Mouse (Mus musculus) midbrain, embryonic 11.5 days (tissue): ENCODE measurements at regions not wholly inside any gene's neighbourhood (a gene's known extent, or its start where the extent isn't known, plus 50 kb on each side); places are given as distances from the start of the nearest gene placed in this dataset.

Experiments used
- ATAC-seq: fragments of 200-750 bp; cut with Nextera tagmentation; 2 replicates; pipeline ENCODE4 v1.8.0; 2017; ENCODE audit warnings: moderate TSS enrichment, moderate library complexity; ENCODE audit not compliant: low FRiP score
- DNase-seq: peaks from one replicate; pipeline ENCODE4 v3.0.0; 2015; ENCODE audit warnings: low spot score; ENCODE audit errors: missing footprints
- H3K27ac ChIP-seq: fragments of 300-500 bp; sonication (generic); 2 replicates; pipeline ENCODE4 v1.5.1; 2014; ENCODE audit warnings: low read depth, low read length
- H3K27me3 ChIP-seq: fragments of 300-500 bp; sonication (generic); 2 replicates; pipeline ENCODE4 v1.6.1; 2014; ENCODE audit warnings: mild to moderate bottlenecking, low read length, moderate library complexity, mixed read lengths; ENCODE audit not compliant: control insufficient read depth, insufficient read depth
- H3K36me3 ChIP-seq: fragments of 300-500 bp; sonication (generic); 2 replicates; pipeline ENCODE4 v1.6.1; 2014; ENCODE audit warnings: mild to moderate bottlenecking, low read length, moderate library complexity, mixed read lengths; ENCODE audit not compliant: control insufficient read depth, insufficient read depth
- H3K4me1 ChIP-seq: fragments of 300-500 bp; sonication (generic); 2 replicates; pipeline ENCODE4 v1.6.1; 2014; ENCODE audit warnings: low read length; ENCODE audit not compliant: control insufficient read depth, insufficient read depth
- H3K4me2 ChIP-seq: fragments of 300-500 bp; sonication (generic); 2 replicates; pipeline ENCODE4 v1.6.1; 2014; ENCODE audit warnings: mild to moderate bottlenecking, moderate library complexity
- H3K4me3 ChIP-seq: fragments of 300-500 bp; sonication (generic); 2 replicates; pipeline ENCODE4 v1.5.1; 2014; ENCODE audit warnings: low read depth, low read length
- H3K9ac ChIP-seq: fragments of 300-500 bp; sonication (generic); 2 replicates; pipeline ENCODE4 v1.6.1; 2014; ENCODE audit warnings: low read length
- H3K9me3 ChIP-seq: fragments of 300-500 bp; sonication (generic); 2 replicates; pipeline ENCODE4 v1.6.1; 2016; ENCODE audit warnings: low read length; ENCODE audit not compliant: control insufficient read depth
- WGBS: fragments of 180-500 bp; shearing (Covaris S2); extraction: QIAGEN DNeasy Blood & Tissue Kit; methylation state at CpG from one replicate; pipeline ENCODE4 v1.1.7; 2014; 5-methylcytosine and 5-hydroxymethylcytosine counted together

DNA sequence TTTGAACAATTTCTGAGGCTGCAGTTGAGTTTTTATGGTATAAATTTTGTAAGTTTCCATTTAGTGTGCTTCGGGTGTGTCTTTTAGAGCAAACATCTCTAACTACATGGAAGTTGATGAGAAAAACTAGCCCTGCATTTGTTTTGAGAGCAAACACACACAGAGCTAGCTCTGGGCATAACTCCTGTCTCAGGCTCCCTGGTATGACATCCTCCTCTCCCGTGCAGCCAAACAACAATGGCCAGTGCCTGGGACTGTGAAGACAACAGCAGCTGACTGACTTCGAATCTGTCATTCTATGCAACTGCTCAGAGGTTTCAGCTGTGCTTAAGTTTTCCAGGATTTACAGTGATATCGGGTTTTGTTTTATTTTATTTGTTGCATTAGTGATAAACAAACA is 105.3 kb upstream of the Peli1 start:
- Histone ChIP-seq H3K27ac (no peak overlapping the region), H3K4me3 (no peak overlapping the region), H3K9me3 (no peaks in the 10 kb centered on the region), H3K4me2 (no peak overlapping the region), H3K9ac (no peak overlapping the region), H3K36me3 (no peaks in the 10 kb centered on the region), H3K4me1 (peaks cover 6% of the 10 kb centered on the region; the same call in 1 of the 2 replicates), H3K27me3 (no peaks in the 10 kb centered on the region)
- no peak for DNase-seq
- no peak for ATAC-seq
- WGBS: 45% methylated on average over 4 of the region's 4 CpGs

DNA sequence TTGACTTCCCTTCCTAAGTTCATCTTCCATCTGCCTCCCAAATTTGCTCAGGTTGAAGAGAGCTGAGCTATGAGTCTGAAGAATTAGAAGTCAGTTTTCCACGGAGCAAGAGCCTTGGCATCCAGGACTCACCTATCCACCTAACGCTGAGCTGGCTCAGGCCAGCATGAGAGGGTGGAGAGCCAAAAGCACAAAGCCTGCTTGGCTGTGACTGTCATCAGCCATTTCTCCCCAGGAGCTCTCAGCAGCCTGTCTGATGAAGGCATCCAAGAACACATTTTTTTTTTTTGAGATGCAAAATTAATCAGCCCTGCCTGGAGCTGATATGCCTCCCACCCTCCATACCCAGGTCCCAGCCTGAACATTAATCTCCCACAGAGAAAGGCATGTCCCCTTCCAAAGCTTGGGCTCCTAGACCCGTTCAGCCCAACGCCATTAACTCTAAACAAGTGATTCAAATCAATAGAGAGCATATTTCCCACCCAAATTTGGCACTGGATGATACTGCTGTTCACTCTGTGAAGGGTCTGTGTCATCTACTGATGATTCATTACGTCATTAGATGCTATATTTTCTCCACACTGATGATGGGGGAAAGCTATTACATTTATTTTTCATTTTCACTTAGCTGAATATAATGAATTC is 103.8 kb upstream of the Peli1 start:
- no peak overlapping the region for H3K4me2 ChIP-seq

GRCm38 (mm10) chr11:20987841-20988251 is 103.2 kb upstream of the Peli1 start:
- WGBS: 87% methylated on average over 11 of the region's 11 CpGs
- ATAC-seq (peak; percentile 69; the same call in 1 of the 2 replicates), DNase-seq (no peak)
- Histone ChIP-seq H3K4me2 (no peak overlapping the region), H3K4me1 (peaks cover 6% of the 10 kb centered on the region; the same call in 1 of the 2 replicates), H3K4me3 (no peak overlapping the region), H3K36me3 (no peaks in the 10 kb centered on the region), H3K9ac (no peak overlapping the region), H3K27me3 (no peaks in the 10 kb centered on the region), H3K27ac (no peak overlapping the region), H3K9me3 (no peaks in the 10 kb centered on the region)

More for the DNA sequence above, 103.8 kb upstream of the Peli1 start:
- Histone ChIP-seq H3K4me1 (peaks cover 6% of the 10 kb centered on the region; the same call in 1 of the 2 replicates), H3K9ac (no peak overlapping the region), H3K36me3 (no peaks in the 10 kb centered on the region), H3K27ac (no peak overlapping the region), H3K4me3 (no peak overlapping the region), H3K27me3 (no peaks in the 10 kb centered on the region), H3K9me3 (no peaks in the 10 kb centered on the region)
- WGBS: 71% methylated on average over 5 of the region's 5 CpGs
- ATAC-seq (no peak), DNase-seq (no peak)

GRCm38 (mm10) chr11:20988871-20989270 is 102.2 kb upstream of the Peli1 start:
- DNase-seq (no peak), ATAC-seq (no peak)
- 88% methylated on average over 3 of the region's 3 CpGs for WGBS
- H3K4me3 ChIP-seq: no peak overlapping the region
- H3K27me3 ChIP-seq: no peaks in the 10 kb centered on the region
- no peak overlapping the region for H3K27ac ChIP-seq
- H3K4me1 ChIP-seq: peaks cover 6% of the 10 kb centered on the region; the same call in 1 of the 2 replicates
- no peaks in the 10 kb centered on the region for H3K36me3 ChIP-seq
- no peak overlapping the region for H3K9ac ChIP-seq
- no peaks in the 10 kb centered on the region for H3K9me3 ChIP-seq
- H3K4me2 ChIP-seq: no peak overlapping the region

DNA sequence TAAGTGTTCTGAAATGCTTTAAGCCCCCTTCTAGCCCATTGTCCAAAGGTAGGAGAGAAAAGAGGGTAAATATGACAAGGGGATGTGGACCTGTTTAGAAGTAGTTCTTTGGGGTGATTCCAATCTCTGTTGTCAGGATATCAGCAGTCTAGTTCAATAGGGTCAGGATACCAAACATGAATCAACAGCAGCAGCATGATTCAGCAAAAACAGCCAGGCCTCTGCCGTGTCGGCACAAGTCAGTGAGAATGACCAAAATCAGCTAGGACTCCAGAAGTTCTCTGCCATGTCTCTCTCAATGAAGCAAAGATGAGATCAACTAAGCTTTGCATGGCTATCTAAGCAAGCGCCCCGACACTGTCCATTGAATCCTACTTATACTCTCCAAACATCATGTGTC is 97.5 kb upstream of the Peli1 start:
- H3K4me3 ChIP-seq: no peak overlapping the region
- no peaks in the 10 kb centered on the region for H3K4me1 ChIP-seq
- DNase-seq: no peak
- H3K9me3 ChIP-seq: no peaks in the 10 kb centered on the region
- WGBS: 97% methylated on average over 4 of the region's 4 CpGs
- no peak overlapping the region for H3K27ac ChIP-seq
- no peak for ATAC-seq
- no peak overlapping the region for H3K4me2 ChIP-seq
- H3K36me3 ChIP-seq: no peaks in the 10 kb centered on the region
- no peak overlapping the region for H3K9ac ChIP-seq
- H3K27me3 ChIP-seq: no peaks in the 10 kb centered on the region

- WGBS: 85% methylated on average over 3 of the region's 3 CpGs
- Histone ChIP-seq H3K4me2 (no peak overlapping the region), H3K9ac (no peak overlapping the region), H3K4me3 (no peak overlapping the region), H3K4me1 (no peaks in the 10 kb centered on the region), H3K36me3 (no peaks in the 10 kb centered on the region), H3K9me3 (no peaks in the 10 kb centered on the region), H3K27ac (no peak overlapping the region), H3K27me3 (no peaks in the 10 kb centered on the region)
- no peak for ATAC-seq
- no peak for DNase-seq
Observed at GRCm38 (mm10) chr11:21001400-21001799, 89.7 kb upstream of the Peli1 start.

DNA sequence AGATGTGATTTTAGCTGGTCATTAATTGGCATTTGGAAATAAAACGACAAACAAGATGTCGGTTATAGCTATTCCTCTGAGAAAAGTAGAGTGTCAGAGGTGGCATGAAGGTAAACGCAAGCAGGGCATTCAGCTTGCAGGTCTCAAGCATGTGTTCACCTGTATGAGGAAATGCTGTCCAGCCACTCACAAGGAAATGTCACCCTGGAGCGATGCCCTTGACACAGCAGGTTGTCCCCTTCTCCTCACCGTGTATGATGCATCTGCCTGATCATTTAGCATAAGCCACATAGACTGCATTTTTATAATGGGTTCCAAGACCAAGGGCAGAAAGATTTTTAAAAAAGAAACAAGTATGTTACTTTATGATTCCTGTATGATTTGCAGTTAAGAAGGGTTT is 83.9 kb upstream of the Peli1 start:
- H3K9ac ChIP-seq: no peak overlapping the region
- H3K4me1 ChIP-seq: peaks cover 15% of the 10 kb centered on the region
- H3K27ac ChIP-seq: no peak overlapping the region
- H3K9me3 ChIP-seq: no peaks in the 10 kb centered on the region
- H3K4me2 ChIP-seq: no peak overlapping the region
- no peaks in the 10 kb centered on the region for H3K27me3 ChIP-seq
- no peaks in the 10 kb centered on the region for H3K36me3 ChIP-seq
- no peak for DNase-seq
- ATAC-seq: no peak
- H3K4me3 ChIP-seq: no peak overlapping the region
- 93% methylated on average over 5 of the region's 5 CpGs for WGBS

DNA sequence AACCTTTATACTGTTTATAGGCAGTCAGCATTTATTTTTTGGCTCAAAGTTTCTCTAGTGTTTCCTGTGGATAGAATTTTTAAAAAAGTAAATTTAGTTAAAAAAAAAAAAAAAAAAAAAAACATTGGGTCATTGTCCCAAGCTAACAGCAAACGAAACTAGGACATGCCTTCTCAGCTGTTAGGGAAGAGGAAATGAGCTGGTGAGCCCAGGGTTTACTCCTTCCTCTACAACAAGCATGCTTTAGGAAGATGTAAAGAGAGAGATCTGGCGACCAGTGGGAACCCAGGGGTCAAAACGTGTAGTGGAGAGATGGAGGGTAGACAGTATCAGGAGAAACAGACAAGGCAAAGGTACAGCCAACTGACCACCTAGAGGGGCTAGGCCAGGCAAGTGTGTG is 81.6 kb upstream of the Peli1 start:
- ATAC-seq (no peak), DNase-seq (no peak)
- no peaks in the 10 kb centered on the region for H3K36me3 ChIP-seq
- no peak overlapping the region for H3K4me3 ChIP-seq
- no peak overlapping the region for H3K27ac ChIP-seq
- WGBS: 82% methylated on average over 3 of the region's 3 CpGs
- no peaks in the 10 kb centered on the region for H3K27me3 ChIP-seq
- peaks cover 15% of the 10 kb centered on the region for H3K4me1 ChIP-seq
- H3K9ac ChIP-seq: no peak overlapping the region
- H3K9me3 ChIP-seq: no peaks in the 10 kb centered on the region
- no peak overlapping the region for H3K4me2 ChIP-seq

- ATAC-seq (peak; percentile 91), DNase-seq (peak; percentile 93)
- Histone ChIP-seq H3K27ac (peak overlapping the region; percentile 62), H3K4me2 (peak overlapping the region; percentile 10; the same call in 1 of the 2 replicates), H3K4me1 (peaks cover 15% of the 10 kb centered on the region), H3K9ac (peak overlapping the region; percentile 31; the same call in 1 of the 2 replicates), H3K36me3 (no peaks in the 10 kb centered on the region), H3K9me3 (no peaks in the 10 kb centered on the region), H3K27me3 (no peaks in the 10 kb centered on the region), H3K4me3 (no peak overlapping the region)
- WGBS: 17% methylated on average over 7 of the region's 7 CpGs
Observed at GRCm38 (mm10) chr11:21010867-21011266, 80.2 kb upstream of the Peli1 start.
